Mouse (Mus musculus) forebrain, embryonic 16.5 days (tissue): Measurements from ENCODE around the gene Ankrd66. TPM values are rescaled to one million over a fixed set of nuclear protein-coding genes. Genes with fewer than 3 reads are reported as not detected.
"Not testable (repeated sequence)": the region's sequence is repeated elsewhere in the genome, so short reads cannot be mapped to it uniquely, and the experiment has no call there.

Experiments used
- ATAC-seq: fragments of 200-750 bp; cut with Nextera tagmentation; 2 replicates; pipeline ENCODE4 v1.8.0; 2017; ENCODE audit warnings: mild to moderate bottlenecking, moderate library complexity
- H3K27ac ChIP-seq: fragments of 300-500 bp; sonication (generic); 2 replicates; pipeline ENCODE4 v1.5.1; 2014; ENCODE audit warnings: low read length, control low read depth
- H3K27me3 ChIP-seq: fragments of 300-500 bp; sonication (generic); replicated peaks from 2 replicates; pipeline ENCODE4 v1.6.1; 2014; ENCODE audit warnings: low read length; ENCODE audit not compliant: control insufficient read depth, insufficient read depth
- H3K36me3 ChIP-seq: fragments of 300-500 bp; sonication (generic); 2 replicates; pipeline ENCODE4 v1.6.1; 2014; ENCODE audit not compliant: control insufficient read depth, insufficient read depth
- H3K4me1 ChIP-seq: fragments of 300-500 bp; sonication (generic); replicated peaks from 2 replicates; pipeline ENCODE4 v1.6.1; 2014; ENCODE audit warnings: low read length; ENCODE audit not compliant: control insufficient read depth, insufficient read depth
- H3K4me2 ChIP-seq: fragments of 300-500 bp; sonication (generic); 2 replicates; pipeline ENCODE4 v1.6.1; 2014; ENCODE audit warnings: mild to moderate bottlenecking, low read length, control low read depth
- H3K4me3 ChIP-seq: fragments of 300-500 bp; sonication (generic); replicated peaks from 2 replicates; pipeline ENCODE4 v1.5.1; 2014; ENCODE audit warnings: mild to moderate bottlenecking, low read length, control low read depth
- H3K9ac ChIP-seq: fragments of 300-500 bp; sonication (generic); replicated peaks from 2 replicates; pipeline ENCODE4 v1.6.1; 2014; ENCODE audit warnings: low read depth, low read length, control low read depth
- H3K9me3 ChIP-seq: fragments of 300-500 bp; sonication (generic); 2 replicates; pipeline ENCODE4 v1.6.1; 2016; ENCODE audit warnings: low read length; ENCODE audit not compliant: control insufficient read depth
- WGBS: fragments of 180-500 bp; shearing (Covaris S2); extraction: QIAGEN DNeasy Blood & Tissue Kit; methylation state at CpG from one replicate; pipeline ENCODE4 v1.1.7; 2014; 5-methylcytosine and 5-hydroxymethylcytosine counted together
- polyA plus RNA-seq: library from polyadenylated mRNA; unstranded; fragments of >200 nt; fragmentation: Nextera tagmentation; extraction: Ambion mirVana; gene quantifications from 2 replicates; pipeline ENCODE4 v1.2.1, GENCODE M21; 2015

Gene Ankrd66
- polyA plus RNA-seq, 1 experiment from 2014 or later: 0.48 TPM

DNA sequence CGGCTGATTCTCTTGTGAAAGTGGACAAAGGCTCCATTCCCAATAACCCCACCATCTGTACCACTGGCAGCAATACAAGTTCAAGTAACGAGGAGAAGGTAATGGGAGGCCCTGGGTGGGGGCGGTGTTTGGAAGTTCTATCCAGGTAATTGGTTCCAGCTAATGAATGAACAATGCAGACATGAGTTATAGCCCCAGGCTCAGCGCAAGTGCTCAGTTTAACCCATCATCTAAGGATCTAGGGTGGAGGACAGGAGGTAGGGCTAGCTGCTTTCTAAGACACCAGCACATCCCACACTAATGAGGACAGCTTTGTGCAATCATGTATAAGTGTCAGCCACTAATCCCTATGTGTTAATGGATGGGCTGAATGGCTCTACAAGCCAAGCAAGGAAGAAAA is 32.7 kb downstream of the Ankrd66 start:
- no peak overlapping the region for H3K4me3 ChIP-seq
- 27% methylated on average over 4 of the region's 4 CpGs for WGBS
- H3K9me3 ChIP-seq: peaks cover 3% of the 10 kb centered on the region; the same call in 1 of the 2 replicates
- H3K9ac ChIP-seq: no peak overlapping the region
- H3K36me3 ChIP-seq: no peaks in the 10 kb centered on the region
- H3K27me3 ChIP-seq: no peaks in the 10 kb centered on the region
- H3K4me1 ChIP-seq: no peaks in the 10 kb centered on the region
- H3K27ac ChIP-seq: no peak overlapping the region
- ATAC-seq: peak; percentile 67
- no peak overlapping the region for H3K4me2 ChIP-seq

- no peaks in the 10 kb centered on the region for H3K9me3 ChIP-seq
- H3K36me3 ChIP-seq: no peaks in the 10 kb centered on the region
- WGBS: 77% methylated on average over 6 of the region's 6 CpGs
- H3K4me3 ChIP-seq: no peak overlapping the region
- no peak overlapping the region for H3K27ac ChIP-seq
- H3K4me2 ChIP-seq: no peak overlapping the region
- H3K27me3 ChIP-seq: no peaks in the 10 kb centered on the region
- ATAC-seq: no peak
- H3K9ac ChIP-seq: no peak overlapping the region
- no peaks in the 10 kb centered on the region for H3K4me1 ChIP-seq
These were observed 38.9 kb downstream of the Ankrd66 start for GRCm38 (mm10) chr17:43504594-43504934.

DNA sequence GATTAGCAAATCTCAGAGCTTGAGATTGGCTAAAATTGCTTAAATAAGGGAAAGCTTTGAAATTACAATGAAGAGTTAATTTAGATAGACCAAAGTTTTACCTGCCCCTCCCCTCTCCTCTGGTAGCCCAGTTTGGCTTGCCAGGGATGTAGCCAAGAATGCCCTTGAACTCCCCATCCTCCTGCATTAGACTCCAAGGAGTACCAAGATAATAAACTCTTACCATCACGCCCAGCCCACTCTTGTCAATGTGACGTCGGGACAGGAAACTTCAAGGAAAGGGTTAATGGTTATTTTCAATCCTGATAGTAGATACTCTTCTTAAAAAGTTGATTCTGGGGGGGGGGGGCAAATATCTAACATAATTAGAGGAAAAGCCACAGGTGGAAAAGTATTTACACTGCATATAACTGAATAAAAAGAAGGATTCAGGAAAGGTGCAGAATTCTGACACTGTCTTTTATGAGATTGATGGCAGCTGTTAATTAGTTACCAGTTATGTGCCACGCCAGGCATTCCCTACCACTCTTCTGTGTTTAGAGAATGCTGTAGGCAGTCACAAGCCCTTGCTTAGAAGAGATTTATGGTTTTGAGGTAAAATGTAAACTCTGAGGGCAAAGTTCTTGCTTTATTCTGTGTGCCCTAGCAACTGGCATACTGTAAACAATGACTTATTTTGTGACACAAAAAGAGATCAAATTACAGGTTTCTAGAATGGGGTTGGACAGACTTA is 39.4 kb downstream of the Ankrd66 start:
- no peaks in the 10 kb centered on the region for H3K9me3 ChIP-seq
- WGBS: 72% methylated on average over 4 of the region's 4 CpGs
- H3K4me2 ChIP-seq: no peak overlapping the region
- no peaks in the 10 kb centered on the region for H3K4me1 ChIP-seq
- no peak overlapping the region for H3K27ac ChIP-seq
- H3K27me3 ChIP-seq: no peaks in the 10 kb centered on the region
- H3K4me3 ChIP-seq: no peak overlapping the region
- H3K36me3 ChIP-seq: no peaks in the 10 kb centered on the region
- H3K9ac ChIP-seq: no peak overlapping the region
- no peak for ATAC-seq

- Histone ChIP-seq H3K27ac (no peak within 1 kb of the TSS), H3K4me2 (no peak within 1 kb of the TSS), H3K36me3 (no peaks in the 10 kb centered on the region), H3K27me3 (no peaks in the 10 kb centered on the region), H3K4me1 (no peaks in the 10 kb centered on the region), H3K9ac (no peak within 1 kb of the TSS), H3K9me3 (no peaks in the 10 kb centered on the region), H3K4me3 (no peak within 1 kb of the TSS)
- ATAC-seq: no peak
- WGBS: 82% methylated on average over 9 of the region's 9 CpGs
These were observed 40.8 kb downstream of the Ankrd66 start, which contains the start of gene Mep1a for GRCm38 (mm10) chr17:43502592-43502991. Gene Mep1a, minus strand, starts transcription at chr17:43502812.

- no peak overlapping the region for H3K4me3 ChIP-seq
- no peak overlapping the region for H3K4me2 ChIP-seq
- WGBS: 91% methylated on average over 5 of the region's 5 CpGs
- H3K9ac ChIP-seq: no peak overlapping the region
- no peaks in the 10 kb centered on the region for H3K36me3 ChIP-seq
- no peaks in the 10 kb centered on the region for H3K4me1 ChIP-seq
- no peak overlapping the region for H3K27ac ChIP-seq
- H3K27me3 ChIP-seq: no peaks in the 10 kb centered on the region
- H3K9me3 ChIP-seq: no peaks in the 10 kb centered on the region
- no peak for ATAC-seq
These were observed 41.8 kb downstream of the Ankrd66 start for GRCm38 (mm10) chr17:43501631-43502030.

DNA sequence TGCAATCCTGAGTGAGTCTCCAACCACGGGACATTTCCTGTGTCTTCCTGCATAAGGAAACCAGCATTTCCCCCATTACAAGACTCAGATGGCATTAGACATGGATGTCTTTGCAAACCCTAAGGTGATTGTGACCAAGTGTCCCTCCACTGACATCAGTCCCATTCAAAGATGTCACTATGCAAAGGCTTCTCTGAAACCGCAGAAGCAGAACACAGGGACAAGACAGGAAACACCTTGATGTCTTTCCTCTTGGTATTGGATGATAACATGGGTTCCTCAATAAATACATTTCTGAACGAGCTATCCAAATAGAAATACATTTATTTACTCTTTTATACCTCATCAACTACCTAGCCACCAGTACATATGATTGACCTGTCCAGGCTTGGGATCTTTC is 42.2 kb downstream of the Ankrd66 start:
- no peaks in the 10 kb centered on the region for H3K9me3 ChIP-seq

DNA sequence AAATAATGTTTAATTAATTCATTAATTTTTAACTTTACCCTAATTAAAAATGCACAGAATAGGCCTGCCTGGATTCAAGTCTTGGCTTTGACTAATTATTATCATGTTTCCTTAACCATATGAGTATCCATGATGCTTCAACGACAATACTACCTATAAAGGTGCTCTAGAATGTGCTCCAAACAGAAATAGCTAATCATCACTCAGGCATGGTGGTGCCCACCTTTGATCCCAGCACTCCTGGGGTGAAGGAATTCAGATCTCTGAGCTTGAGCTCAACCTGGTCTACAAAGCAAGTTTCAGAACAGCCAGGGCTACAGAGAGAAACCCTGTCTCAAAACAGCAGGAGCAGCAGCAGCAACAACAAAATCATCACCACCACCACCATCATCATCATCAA is 42.9 kb downstream of the Ankrd66 start:
- H3K27ac ChIP-seq: no peak overlapping the region
- no peaks in the 10 kb centered on the region for H3K27me3 ChIP-seq
- no peak for ATAC-seq
- no peak overlapping the region for H3K4me2 ChIP-seq
- H3K36me3 ChIP-seq: no peaks in the 10 kb centered on the region
- no peaks in the 10 kb centered on the region for H3K4me1 ChIP-seq
- no peak overlapping the region for H3K9ac ChIP-seq
- no peaks in the 10 kb centered on the region for H3K9me3 ChIP-seq
- H3K4me3 ChIP-seq: no peak overlapping the region
- WGBS: 79% methylated on average over 1 of the region's 1 CpGs

More for the DNA sequence above, 42.2 kb downstream of the Ankrd66 start:
- 80% methylated on average over 3 of the region's 3 CpGs for WGBS
- Histone ChIP-seq H3K4me1 (no peaks in the 10 kb centered on the region), H3K27ac (no peak overlapping the region), H3K4me3 (no peak overlapping the region), H3K27me3 (no peaks in the 10 kb centered on the region), H3K36me3 (no peaks in the 10 kb centered on the region), H3K4me2 (no peak overlapping the region), H3K9ac (no peak overlapping the region)
- ATAC-seq: no peak

- Histone ChIP-seq H3K9me3 (no peaks in the 10 kb centered on the region), H3K27ac (no peak overlapping the region), H3K9ac (no peak overlapping the region), H3K36me3 (no peaks in the 10 kb centered on the region), H3K4me2 (no peak overlapping the region), H3K27me3 (no peaks in the 10 kb centered on the region), H3K4me3 (no peak overlapping the region), H3K4me1 (no peaks in the 10 kb centered on the region)
- ATAC-seq: no peak
- WGBS: 83% methylated on average over 4 of the region's 4 CpGs
These were observed 45.9 kb downstream of the Ankrd66 start for GRCm38 (mm10) chr17:43497521-43497920.

- no peaks in the 10 kb centered on the region for H3K36me3 ChIP-seq
- no peak overlapping the region for H3K27ac ChIP-seq
- no peak overlapping the region for H3K4me3 ChIP-seq
- H3K27me3 ChIP-seq: no peaks in the 10 kb centered on the region
- H3K4me2 ChIP-seq: no peak overlapping the region
- no peaks in the 10 kb centered on the region for H3K4me1 ChIP-seq
- H3K9me3 ChIP-seq: no peaks in the 10 kb centered on the region
- 92% methylated on average over 5 of the region's 5 CpGs for WGBS
- no peak overlapping the region for H3K9ac ChIP-seq
- ATAC-seq: no peak
These were observed 47.9 kb downstream of the Ankrd66 start for GRCm38 (mm10) chr17:43495502-43495901.

DNA sequence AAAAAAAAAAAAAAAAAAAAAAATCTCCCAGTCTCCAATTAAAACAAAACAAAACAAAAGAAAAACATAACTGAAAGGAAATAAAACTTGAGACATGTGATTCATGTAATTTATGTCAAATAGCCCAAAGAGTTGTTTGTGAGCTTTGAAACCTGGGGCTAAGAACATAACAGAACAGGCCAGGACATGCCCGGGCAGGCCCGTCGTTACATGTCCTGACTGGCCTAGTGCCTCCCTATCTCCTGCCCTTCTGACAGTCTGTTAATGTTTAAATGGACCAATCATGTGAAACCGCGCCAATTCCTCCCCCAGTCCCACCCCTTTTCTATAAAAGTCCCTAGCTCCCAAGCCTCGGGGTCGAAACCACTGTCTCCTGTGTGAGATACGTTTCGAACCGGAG is 53.1 kb downstream of the Ankrd66 start:
- H3K27me3 ChIP-seq, H3K9ac ChIP-seq, H3K4me2 ChIP-seq, ATAC-seq, H3K9me3 ChIP-seq, H3K4me1 ChIP-seq, H3K27ac ChIP-seq, H3K36me3 ChIP-seq, H3K4me3 ChIP-seq: not testable (repeated sequence)
- WGBS: 97% methylated on average over 6 of the region's 10 CpGs
